8 mouse cellular contexts compared by ENCODE assay signal in genomic region chrX:13346011-13346631, GRCm38 (mm10).
A peak's percentile ranks its signal among the peaks of the same experiment; 100 is the strongest.
DNase-seq lines count a peak whose midpoint lies in the region; ATAC-seq and TF ChIP-seq lines count a peak whose summit lies in the region.

No protein-coding gene starts in this region.

- 6% methylated on average over 21 of the region's 21 CpGs for WGBS in lung, embryonic 14.5 days
- WGBS in cerebellum, adult 2 months, result 11% methylated on average over 20 of the region's 21 CpGs
- WGBS in forebrain, embryonic 14.5 days, result 13% methylated on average over 21 of the region's 21 CpGs
- 4% methylated on average over 21 of the region's 21 CpGs for WGBS in limb, embryonic 12.5 days
- WGBS in neural tube, embryonic 14.5 days, result 4% methylated on average over 21 of the region's 21 CpGs

- no peak for TF ChIP-seq CTCF in lung, embryonic 14.5 days (IDR thresholded peaks at IDR 0.05; ENCODE audit: low read depth)
- TF ChIP-seq CTCF in cerebellum, adult 2 months (IDR thresholded peaks at IDR 0.05; ENCODE audit: borderline replicate concordance, insufficient read depth, low read depth, low read length), result no peak

- peak overlapping the region; percentile 62 for H3K4me2 ChIP-seq in lung, embryonic 14.5 days
- H3K4me2 ChIP-seq in forebrain, embryonic 14.5 days (ENCODE audit: low read length), result peak overlapping the region; percentile 56
- peak overlapping the region; percentile 54 for H3K4me2 ChIP-seq in limb, embryonic 12.5 days
- H3K4me2 ChIP-seq in neural tube, embryonic 14.5 days (ENCODE audit: low read depth, low read length), result peak overlapping the region; percentile 55

- H3K36me3 ChIP-seq in lung, embryonic 14.5 days (ENCODE audit: insufficient read depth), result no peaks in the 10 kb centered on the region
- H3K36me3 ChIP-seq in forebrain, embryonic 14.5 days (ENCODE audit: control insufficient read depth, insufficient read depth, low read length), result no peaks in the 10 kb centered on the region
- H3K36me3 ChIP-seq in limb, embryonic 12.5 days, result no peaks in the 10 kb centered on the region
- no peaks in the 10 kb centered on the region for H3K36me3 ChIP-seq in neural tube, embryonic 14.5 days (ENCODE audit: control insufficient read depth, insufficient read depth, low read length)

- no peaks in the 10 kb centered on the region for H3K4me1 ChIP-seq in lung, embryonic 14.5 days (ENCODE audit: insufficient read depth)
- H3K4me1 ChIP-seq in cerebellum, adult 2 months (ENCODE audit: control insufficient read depth, insufficient read depth, low read length), result no peaks in the 10 kb centered on the region
- no peaks in the 10 kb centered on the region for H3K4me1 ChIP-seq in forebrain, embryonic 14.5 days (ENCODE audit: control insufficient read depth, insufficient read depth, low read length)
- H3K4me1 ChIP-seq in limb, embryonic 12.5 days (replicated peaks), result peaks cover 16% of the 10 kb centered on the region; the same call in 1 of the 2 replicates
- H3K4me1 ChIP-seq in neural tube, embryonic 14.5 days (ENCODE audit: control insufficient read depth, insufficient read depth, low read length), result peaks cover 11% of the 10 kb centered on the region; the same call in 1 of the 2 replicates

- peak overlapping the region; percentile 35; the same call in 1 of the 2 replicates for H3K4me3 ChIP-seq in lung, embryonic 14.5 days (ENCODE audit: low read depth, low read length)
- H3K4me3 ChIP-seq in cerebellum, adult 2 months (replicated peaks; ENCODE audit: insufficient read depth, low read depth, low read length), result peak overlapping the region; percentile 76
- H3K4me3 ChIP-seq in forebrain, embryonic 14.5 days (ENCODE audit: low read depth, low read length), result peak overlapping the region; percentile 19; the same call in 1 of the 2 replicates
- peak overlapping the region; percentile 35 for H3K4me3 ChIP-seq in limb, embryonic 12.5 days (replicated peaks)
- peak overlapping the region; percentile 29; the same call in 1 of the 2 replicates for H3K4me3 ChIP-seq in neural tube, embryonic 14.5 days (ENCODE audit: low read depth, low read length)

- no peaks in the 10 kb centered on the region for H3K9me3 ChIP-seq in lung, embryonic 14.5 days (ENCODE audit: low read depth, low read length)
- H3K9me3 ChIP-seq in forebrain, embryonic 14.5 days (replicated peaks; ENCODE audit: control insufficient read depth, low read length), result no peaks in the 10 kb centered on the region
- H3K9me3 ChIP-seq in limb, embryonic 12.5 days, result no peaks in the 10 kb centered on the region
- no peaks in the 10 kb centered on the region for H3K9me3 ChIP-seq in neural tube, embryonic 14.5 days (ENCODE audit: control insufficient read depth, low read length)

- DNase-seq in lung, embryonic 14.5 days, result peak; percentile 41
- no peak for DNase-seq in lung, postnatal 14 days
- peak; percentile 34 to 36 for DNase-seq in cerebellum, adult 2 months
- peak; percentile 54 for DNase-seq in forebrain, embryonic 14.5 days (ENCODE audit: low spot score)
- DNase-seq in adrenal gland, adult 18-20 months (ENCODE audit: low spot score in 2 of 2), result no peak

- no peak for TF ChIP-seq POLR2A in cerebellum, adult 2 months (IDR thresholded peaks at IDR 0.05; ENCODE audit: borderline replicate concordance, insufficient read depth, low read length)

- peak overlapping the region; percentile 93 for H3K27ac ChIP-seq in lung, embryonic 14.5 days (ENCODE audit: low read depth)
- H3K27ac ChIP-seq in cerebellum, adult 2 months (ENCODE audit: insufficient read depth, low read length), result peak overlapping the region; percentile 72; the same call in 1 of the 2 replicates
- peak overlapping the region; percentile 93 for H3K27ac ChIP-seq in forebrain, embryonic 14.5 days (ENCODE audit: low read depth, low read length)
- H3K27ac ChIP-seq in limb, embryonic 12.5 days, result peak overlapping the region; percentile 95
- peak overlapping the region; percentile 95 for H3K27ac ChIP-seq in neural tube, embryonic 14.5 days (ENCODE audit: low read depth, low read length)

- ATAC-seq in lung, embryonic 14.5 days (ENCODE audit: insufficient read depth), result peak; percentile 41; the same call in 1 of the 2 replicates
- peak; percentile 41 for ATAC-seq in forebrain, embryonic 14.5 days
- ATAC-seq in limb, embryonic 12.5 days (ENCODE audit: insufficient number of reproducible peaks, insufficient read depth, low FRiP score, low TSS enrichment, low read depth), result peak; percentile 38
- peak; percentile 58 for ATAC-seq in neural tube, embryonic 14.5 days (ENCODE audit: low read depth)
- no peak for ATAC-seq in inflammation-experienced regulatory T-cells, adult 6 months

- H3K9ac ChIP-seq in lung, embryonic 14.5 days, result peak overlapping the region; percentile 2; the same call in 1 of the 2 replicates
- H3K9ac ChIP-seq in forebrain, embryonic 14.5 days (ENCODE audit: low read length), result peak overlapping the region; percentile 62
- peak overlapping the region; percentile 44; the same call in 1 of the 2 replicates for H3K9ac ChIP-seq in limb, embryonic 12.5 days (replicated peaks)
- peak overlapping the region; percentile 41 for H3K9ac ChIP-seq in neural tube, embryonic 14.5 days (replicated peaks; ENCODE audit: low read depth, low read length)

- no peaks in the 10 kb centered on the region; the same call in 1 of the 2 replicates for H3K27me3 ChIP-seq in lung, embryonic 14.5 days (ENCODE audit: insufficient read depth, low read length)
- H3K27me3 ChIP-seq in cerebellum, adult 2 months (ENCODE audit: control insufficient read depth, insufficient read depth, low read length), result no peaks in the 10 kb centered on the region
- no peaks in the 10 kb centered on the region for H3K27me3 ChIP-seq in forebrain, embryonic 14.5 days (replicated peaks; ENCODE audit: control insufficient read depth, insufficient read depth, low read length)
- peaks cover 31% of the 10 kb centered on the region; the same call in 1 of the 2 replicates for H3K27me3 ChIP-seq in limb, embryonic 12.5 days
- H3K27me3 ChIP-seq in neural tube, embryonic 14.5 days (ENCODE audit: control insufficient read depth, insufficient read depth, low read length), result no peaks in the 10 kb centered on the region

Comparison
In these comparisons a context has a peak if more than half of its experiments do, and no peak if none do; other contexts are left out.
1. DNase-seq: peak in lung, embryonic 14.5 days (single experiment), cerebellum, adult 2 months (2 of 2) and forebrain, embryonic 14.5 days (single experiment); none in lung, postnatal 14 days (single experiment) and adrenal gland, adult 18-20 months (0 of 2).
2. H3K4me3 ChIP-seq: peak in every context shown above with its lines; median percentile 76 in cerebellum, adult 2 months; 35 in lung, embryonic 14.5 days; 35 in limb, embryonic 12.5 days; 29 in neural tube, embryonic 14.5 days; 19 in forebrain, embryonic 14.5 days.
3. H3K9ac ChIP-seq: peak in every context shown above with its lines; median percentile 62 in forebrain, embryonic 14.5 days; 44 in limb, embryonic 12.5 days; 41 in neural tube, embryonic 14.5 days; 2 in lung, embryonic 14.5 days.
4. Peak in every context shown above with its lines, with median percentiles within 50 percentile points of each other: H3K27ac ChIP-seq and H3K4me2 ChIP-seq.